9 mouse cellular contexts compared by ENCODE assay signal in genomic region chr2:70567682-70568077, GRCm38 (mm10). TPM values are rescaled to one million over a fixed set of nuclear protein-coding genes. Genes with fewer than 3 reads are reported as not detected.
A peak's percentile ranks its signal among the peaks of the same experiment; 100 is the strongest.
DNase-seq lines count a peak whose midpoint lies in the region; ATAC-seq lines count a peak whose summit lies in the region.
"Had no signal": no experiment of that assay in that cellular context is flagged by ENCODE, and none has a peak within 500 bp of the region (broad histone marks: within the 10 kb centered on the region; RNA-seq: fewer than 3 reads in every experiment).

No protein-coding gene starts in this region.

- peak overlapping the region; percentile 87 for H3K4me2 ChIP-seq in kidney, embryonic 16.5 days (replicated peaks; ENCODE audit: low read depth, low read length)
- H3K4me2 ChIP-seq in embryonic facial prominence, embryonic 12.5 days (replicated peaks), result peak overlapping the region; percentile 49
- H3K4me2 ChIP-seq in intestine, embryonic 16.5 days (ENCODE audit: low read depth, low read length), result peak overlapping the region; percentile 71
- peak overlapping the region; percentile 58 for H3K4me2 ChIP-seq in neural tube, embryonic 12.5 days (replicated peaks)

- H3K9me3 ChIP-seq in kidney, embryonic 16.5 days (ENCODE audit: low read length), result no peaks in the 10 kb centered on the region
- H3K9me3 ChIP-seq in embryonic facial prominence, embryonic 12.5 days, result no peaks in the 10 kb centered on the region
- H3K9me3 ChIP-seq in intestine, embryonic 16.5 days (ENCODE audit: control insufficient read depth, low read length), result no peaks in the 10 kb centered on the region
- H3K9me3 ChIP-seq in neural tube, embryonic 12.5 days, result no peaks in the 10 kb centered on the region

- peak overlapping the region; percentile 42 for H3K9ac ChIP-seq in kidney, embryonic 16.5 days (replicated peaks; ENCODE audit: low read length)
- no peak overlapping the region for H3K9ac ChIP-seq in embryonic facial prominence, embryonic 12.5 days
- H3K9ac ChIP-seq in intestine, embryonic 16.5 days (ENCODE audit: low read depth, low read length), result no peak overlapping the region
- H3K9ac ChIP-seq in neural tube, embryonic 12.5 days, result peak overlapping the region; percentile 74; the same call in 1 of the 2 replicates

- no peak for DNase-seq in kidney, adult 8-10 months
- no peak for DNase-seq in Muller cell, postnatal 12 days (ENCODE audit: inconsistent ontology term)
- no peak for DNase-seq in ovary, postnatal 36 days (ENCODE audit: low spot score)

- H3K36me3 ChIP-seq in kidney, embryonic 16.5 days (ENCODE audit: insufficient read depth, low read length), result no peaks in the 10 kb centered on the region
- H3K36me3 ChIP-seq in embryonic facial prominence, embryonic 12.5 days, result no peaks in the 10 kb centered on the region
- no peaks in the 10 kb centered on the region for H3K36me3 ChIP-seq in intestine, embryonic 16.5 days (ENCODE audit: control insufficient read depth, insufficient read depth, low read length)
- no peaks in the 10 kb centered on the region for H3K36me3 ChIP-seq in neural tube, embryonic 12.5 days

- 2% methylated on average over 12 of the region's 12 CpGs for WGBS in kidney, embryonic 16.5 days
- under 1% methylated on average over 12 of the region's 12 CpGs for WGBS in embryonic facial prominence, embryonic 12.5 days
- WGBS in intestine, embryonic 16.5 days, result under 1% methylated on average over 12 of the region's 12 CpGs
- WGBS in neural tube, embryonic 12.5 days, result 0% methylated on average over 12 of the region's 12 CpGs

- no peak overlapping the region for H3K27ac ChIP-seq in kidney, embryonic 16.5 days (ENCODE audit: low read length)
- H3K27ac ChIP-seq in embryonic facial prominence, embryonic 12.5 days, result no peak overlapping the region
- no peak overlapping the region for H3K27ac ChIP-seq in intestine, embryonic 16.5 days (ENCODE audit: low read length)
- peak overlapping the region; percentile 63; the same call in 1 of the 2 replicates for H3K27ac ChIP-seq in neural tube, embryonic 12.5 days

- peaks cover 52% of the 10 kb centered on the region for H3K4me1 ChIP-seq in kidney, embryonic 16.5 days (ENCODE audit: insufficient read depth, low read length)
- peaks cover 45% of the 10 kb centered on the region for H3K4me1 ChIP-seq in embryonic facial prominence, embryonic 12.5 days
- H3K4me1 ChIP-seq in intestine, embryonic 16.5 days (ENCODE audit: control insufficient read depth, insufficient read depth, low read length), result peaks cover 12% of the 10 kb centered on the region
- peaks cover 50% of the 10 kb centered on the region for H3K4me1 ChIP-seq in neural tube, embryonic 12.5 days

- peak overlapping the region; percentile 49 for H3K4me3 ChIP-seq in kidney, embryonic 16.5 days (ENCODE audit: low read length)
- peak overlapping the region; percentile 23; the same call in 1 of the 2 replicates for H3K4me3 ChIP-seq in embryonic facial prominence, embryonic 12.5 days
- H3K4me3 ChIP-seq in intestine, embryonic 16.5 days (ENCODE audit: low read length), result peak overlapping the region; percentile 41; the same call in 1 of the 2 replicates
- H3K4me3 ChIP-seq in neural tube, embryonic 12.5 days, result peak overlapping the region; percentile 44

- ATAC-seq in kidney, embryonic 16.5 days (ENCODE audit: low FRiP score, low TSS enrichment), result no peak
- ATAC-seq in embryonic facial prominence, embryonic 12.5 days (ENCODE audit: insufficient number of reproducible peaks, insufficient read depth, low FRiP score, low TSS enrichment), result no peak
- no peak for ATAC-seq in intestine, embryonic 16.5 days
- 0 out of 2 replicates have a peak, but pooled peaks have one; percentile 14 for ATAC-seq in neural tube, embryonic 12.5 days (ENCODE audit: low FRiP score, low read depth)
- ATAC-seq in erythroblast, adult 5-6 weeks (replicated peaks; ENCODE audit: low FRiP score, poor library complexity, severe bottlenecking), result no peak

- H3K27me3 ChIP-seq in kidney, embryonic 16.5 days (ENCODE audit: insufficient read depth, low read length), result peaks cover 76% of the 10 kb centered on the region
- peaks cover 99% of the 10 kb centered on the region for H3K27me3 ChIP-seq in embryonic facial prominence, embryonic 12.5 days
- peaks cover 73% of the 10 kb centered on the region for H3K27me3 ChIP-seq in intestine, embryonic 16.5 days (replicated peaks; ENCODE audit: control insufficient read depth, insufficient read depth, low read length)
- H3K27me3 ChIP-seq in neural tube, embryonic 12.5 days (replicated peaks), result peaks cover 84% of the 10 kb centered on the region

RNA-seq across cellular contexts. Expression of gene Gad1, which starts 14.8 kb away (rescaled TPM):
- 0.11 and 0.28 TPM in 2 replicates for polyA plus RNA-seq in kidney, embryonic 16.5 days (2015; fragmentation: Nextera tagmentation; extraction: Ambion mirVana)
- 0.96 and 2.2 TPM in 2 replicates for polyA plus RNA-seq in embryonic facial prominence, embryonic 12.5 days (2016; fragmentation: Nextera tagmentation; extraction: Ambion mirVana)
- polyA plus RNA-seq in intestine, embryonic 16.5 days (2015; fragmentation: Nextera tagmentation; extraction: Ambion mirVana), result 0.15 and 0.18 TPM in 2 replicates
- polyA plus RNA-seq in neural tube, embryonic 12.5 days (2016; fragmentation: Nextera tagmentation; extraction: Ambion mirVana), result 17.2 and 21.6 TPM in 2 replicates
- total RNA-seq in erythroblast, adult 5-6 weeks (2015; ENCODE audit: low replicate concordance), result not detected in 2 replicates
- total RNA-seq in erythroblast, adult 5-6 weeks (2017; ENCODE audit: low replicate concordance), result not detected in 2 replicates
- total RNA-seq: megakaryocyte progenitor cell, adult 5-6 weeks had no signal

RNA-seq across cellular contexts. Expression of gene Erich2, which starts 59.1 kb away (rescaled TPM):
- polyA plus RNA-seq in kidney, embryonic 16.5 days (2015; fragmentation: Nextera tagmentation; extraction: Ambion mirVana), result 2.6 and 2.7 TPM in 2 replicates
- 2.1 and 2.4 TPM in 2 replicates for polyA plus RNA-seq in embryonic facial prominence, embryonic 12.5 days (2016; fragmentation: Nextera tagmentation; extraction: Ambion mirVana)
- 0.42 and 0.78 TPM in 2 replicates for polyA plus RNA-seq in intestine, embryonic 16.5 days (2015; fragmentation: Nextera tagmentation; extraction: Ambion mirVana)
- polyA plus RNA-seq in neural tube, embryonic 12.5 days (2016; fragmentation: Nextera tagmentation; extraction: Ambion mirVana), result 0.73 and 1.4 TPM in 2 replicates
- total RNA-seq in erythroblast, adult 5-6 weeks (2015; ENCODE audit: low replicate concordance), result not detected in 2 replicates
- 0.60 TPM in 1 of 2 replicates, not detected in the other for total RNA-seq in erythroblast, adult 5-6 weeks (2017; ENCODE audit: low replicate concordance)
- total RNA-seq: megakaryocyte progenitor cell, adult 5-6 weeks had no signal

Comparison
In these comparisons a context has a peak if more than half of its experiments do, and no peak if none do; other contexts are left out.
1. H3K9ac ChIP-seq: peak in kidney, embryonic 16.5 days (single experiment) and neural tube, embryonic 12.5 days (single experiment); none in embryonic facial prominence, embryonic 12.5 days (single experiment) and intestine, embryonic 16.5 days (single experiment).
2. Peak in every context shown above with its lines, with median percentiles within 50 percentile points of each other: H3K4me2 ChIP-seq and H3K4me3 ChIP-seq.